Mouse (Mus musculus) midbrain, postnatal 0 days (tissue): ENCODE measurements around the gene Sertad3. TPM values are rescaled to one million over a fixed set of nuclear protein-coding genes. Genes with fewer than 3 reads are reported as not detected.

ENCODE experiments used
- ATAC-seq: fragments of 200-750 bp; cut with Nextera tagmentation; 2 replicates; pipeline ENCODE4 v1.8.0; 2017; ENCODE audit warnings: moderate number of reproducible peaks, mild to moderate bottlenecking, moderate TSS enrichment, moderate library complexity; ENCODE audit not compliant: low FRiP score
- DNase-seq: peaks from one replicate; pipeline ENCODE4 v3.0.0-alpha.2; 2015; ENCODE audit warnings: low spot score
- H3K27ac ChIP-seq: fragments of 300-500 bp; sonication (generic); 2 replicates; pipeline ENCODE4 v1.5.1; 2014; ENCODE audit warnings: low read depth, mild to moderate bottlenecking, low read length, mixed read lengths
- H3K27me3 ChIP-seq: fragments of 300-500 bp; sonication (generic); 2 replicates; pipeline ENCODE4 v1.6.1; 2014; ENCODE audit warnings: low read length, control low read depth, mixed read lengths; ENCODE audit not compliant: insufficient read depth
- H3K36me3 ChIP-seq: fragments of 300-500 bp; sonication (generic); 2 replicates; pipeline ENCODE4 v1.6.1; 2014; ENCODE audit warnings: low read length, control low read depth, mixed read lengths; ENCODE audit not compliant: insufficient read depth
- H3K4me1 ChIP-seq: fragments of 300-500 bp; sonication (generic); 2 replicates; pipeline ENCODE4 v1.6.1; 2014; ENCODE audit warnings: mild to moderate bottlenecking, control low read depth, antibody characterized with exemption, low read length, mixed read lengths; ENCODE audit not compliant: insufficient read depth
- H3K4me2 ChIP-seq: fragments of 300-500 bp; sonication (generic); 2 replicates; pipeline ENCODE4 v1.6.1; 2014; ENCODE audit warnings: low read depth, mild to moderate bottlenecking, low read length, mixed read lengths; ENCODE audit not compliant: poor library complexity, severe bottlenecking
- H3K4me3 ChIP-seq: fragments of 300-500 bp; sonication (generic); 2 replicates; pipeline ENCODE4 v1.5.1; 2014; ENCODE audit warnings: low read depth, mild to moderate bottlenecking, low read length, moderate library complexity
- H3K9ac ChIP-seq: fragments of 300-500 bp; sonication (generic); replicated peaks from 2 replicates; pipeline ENCODE4 v1.6.1; 2014; ENCODE audit warnings: mild to moderate bottlenecking, low read length, moderate library complexity, mixed read lengths; ENCODE audit not compliant: poor library complexity, severe bottlenecking
- H3K9me3 ChIP-seq: fragments of 300-500 bp; sonication (generic); 2 replicates; pipeline ENCODE4 v1.6.1; 2016; ENCODE audit warnings: low read length, control low read depth
- CTCF ChIP-seq: IDR thresholded peaks from 2 replicates; pipeline ENCODE4 v1.5.1; 2016; ENCODE audit warnings: antibody characterized with exemption, mild to moderate bottlenecking
- WGBS: fragments of 180-500 bp; shearing (Covaris S2); extraction: QIAGEN DNeasy Blood & Tissue Kit; methylation state at CpG from one replicate; pipeline ENCODE4 v1.1.7; 2014; 5-methylcytosine and 5-hydroxymethylcytosine counted together
- polyA plus RNA-seq: library from polyadenylated mRNA; unstranded; fragments of >200 nt; fragmentation: Nextera tagmentation; extraction: Ambion mirVana; gene quantifications from 2 replicates; pipeline ENCODE4 v1.2.1, GENCODE M21; 2015
- total RNA-seq: library from RNA; depleted of rRNA; stranded (reverse); fragments of >200 nt; gene quantifications from 2 replicates; pipeline ENCODE4 v1.2.3, GENCODE M21; 2014

Sertad3 gene
- total and polyA plus RNA-seq, 2 experiments from 2014 or later: 4.3 to 5.0 TPM

- TF ChIP-seq CTCF: no peak
- ATAC-seq (no peak), DNase-seq (no peak)
- no peak overlapping the region for H3K27ac ChIP-seq
- no peaks in the 10 kb centered on the region for H3K27me3 ChIP-seq
- 60% methylated on average over 15 of the region's 15 CpGs for WGBS
- H3K9ac ChIP-seq: no peak overlapping the region
- H3K36me3 ChIP-seq: no peaks in the 10 kb centered on the region
- H3K4me1 ChIP-seq: no peaks in the 10 kb centered on the region
- peak overlapping the region; percentile 67 for H3K4me3 ChIP-seq
- no peaks in the 10 kb centered on the region for H3K9me3 ChIP-seq
- peak overlapping the region; percentile 79 for H3K4me2 ChIP-seq
Observed at GRCm38 (mm10) chr7:27448421-27449206, 25.0 kb upstream of the Sertad3 start.

- ATAC-seq (no peak), DNase-seq (peak; percentile 54)
- H3K4me3 ChIP-seq: no peak overlapping the region
- H3K36me3 ChIP-seq: no peaks in the 10 kb centered on the region
- H3K9ac ChIP-seq: no peak overlapping the region
- no peaks in the 10 kb centered on the region for H3K9me3 ChIP-seq
- H3K27me3 ChIP-seq: no peaks in the 10 kb centered on the region
- TF ChIP-seq CTCF: peak; percentile 70
- H3K4me1 ChIP-seq: no peaks in the 10 kb centered on the region
- H3K27ac ChIP-seq: no peak overlapping the region
- H3K4me2 ChIP-seq: no peak overlapping the region
- WGBS: 60% methylated on average over 10 of the region's 10 CpGs
Observed at GRCm38 (mm10) chr7:27449256-27449862, 24.2 kb upstream of the Sertad3 start.

- ATAC-seq (no peak), DNase-seq (no peak)
- no peak overlapping the region for H3K27ac ChIP-seq
- H3K9ac ChIP-seq: no peak overlapping the region
- H3K4me2 ChIP-seq: no peak overlapping the region
- no peak for TF ChIP-seq CTCF
- H3K27me3 ChIP-seq: no peaks in the 10 kb centered on the region
- no peaks in the 10 kb centered on the region for H3K9me3 ChIP-seq
- H3K4me3 ChIP-seq: no peak overlapping the region
- no peaks in the 10 kb centered on the region for H3K36me3 ChIP-seq
- H3K4me1 ChIP-seq: no peaks in the 10 kb centered on the region
- 95% methylated on average over 2 of the region's 2 CpGs for WGBS
Observed at GRCm38 (mm10) chr7:27451359-27451758, 22.2 kb upstream of the Sertad3 start.

- no peaks in the 10 kb centered on the region for H3K9me3 ChIP-seq
- H3K4me3 ChIP-seq: no peak overlapping the region
- no peak overlapping the region for H3K4me2 ChIP-seq
- WGBS: 58% methylated on average over 13 of the region's 13 CpGs
- DNase-seq (no peak), ATAC-seq (no peak)
- no peaks in the 10 kb centered on the region for H3K27me3 ChIP-seq
- TF ChIP-seq CTCF: no peak
- H3K27ac ChIP-seq: no peak overlapping the region
- H3K4me1 ChIP-seq: no peaks in the 10 kb centered on the region
- no peaks in the 10 kb centered on the region for H3K36me3 ChIP-seq
- no peak overlapping the region for H3K9ac ChIP-seq
Observed at GRCm38 (mm10) chr7:27452206-27452770, 21.3 kb upstream of the Sertad3 start.

- TF ChIP-seq CTCF: no peak
- Histone ChIP-seq H3K9me3 (no peaks in the 10 kb centered on the region), H3K36me3 (no peaks in the 10 kb centered on the region), H3K9ac (no peak overlapping the region), H3K27ac (no peak overlapping the region), H3K4me3 (no peak overlapping the region), H3K27me3 (no peaks in the 10 kb centered on the region), H3K4me1 (no peaks in the 10 kb centered on the region), H3K4me2 (no peak overlapping the region)
- no peak for DNase-seq
- ATAC-seq: no peak
- WGBS: 80% methylated on average over 10 of the region's 10 CpGs
Observed at GRCm38 (mm10) chr7:27454461-27455121, 19.0 kb upstream of the Sertad3 start.
